Mouse (Mus musculus): ENCODE measurements around the gene Cpsf4l. TPM values are rescaled to one million over a fixed set of nuclear protein-coding genes. Genes with fewer than 3 reads are reported as not detected.

Gene Cpsf4l
- polyA plus RNA-seq, 1 experiment from 2014 or later, result 0.50 TPM

GRCm38 (mm10) chr11:113677378-113677777, 32.4 kb downstream of the Cpsf4l start:
- no peaks in the 10 kb centered on the region for H3K27me3 ChIP-seq
- peaks cover 19% of the 10 kb centered on the region for H3K4me1 ChIP-seq
- 98% methylated on average over 2 of the region's 2 CpGs for WGBS
- H3K27ac ChIP-seq (replicated peaks), result no peak overlapping the region
- H3K4me3 ChIP-seq, result no peak overlapping the region
- no peak overlapping the region for H3K9ac ChIP-seq (replicated peaks)
- H3K36me3 ChIP-seq, result peaks cover 29% of the 10 kb centered on the region
- ATAC-seq (ENCODE audit: low FRiP score, low read depth), result no peak
- H3K4me2 ChIP-seq (replicated peaks), result no peak overlapping the region
- no peaks in the 10 kb centered on the region for H3K9me3 ChIP-seq

DNA sequence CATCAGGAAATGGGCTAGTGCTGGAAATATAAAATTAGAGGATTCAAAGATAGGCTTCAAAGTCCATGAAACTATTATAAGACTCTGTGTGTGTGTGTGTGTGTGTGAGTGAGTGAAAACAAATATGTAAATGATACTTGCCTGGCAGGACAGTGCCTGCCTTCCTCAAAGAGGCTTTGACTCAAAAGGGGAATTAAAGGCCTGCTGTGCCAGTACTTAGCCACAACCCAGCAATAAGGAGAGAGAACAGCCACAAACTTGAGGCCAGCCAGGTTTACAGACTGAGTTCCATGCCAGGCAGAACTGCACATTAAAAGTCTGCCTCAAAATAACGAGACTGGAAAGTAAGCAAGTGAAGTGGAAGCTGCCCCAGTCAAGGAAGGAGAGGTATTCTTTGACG, 33.0 kb downstream of the Cpsf4l start:
- Histone ChIP-seq H3K9ac (replicated peaks) (no peak overlapping the region), H3K4me3 (no peak overlapping the region), H3K4me1 (peaks cover 14% of the 10 kb centered on the region), H3K27me3 (no peaks in the 10 kb centered on the region), H3K27ac (replicated peaks) (no peak overlapping the region), H3K36me3 (peaks cover 34% of the 10 kb centered on the region), H3K4me2 (replicated peaks) (no peak overlapping the region), H3K9me3 (no peaks in the 10 kb centered on the region)
- ATAC-seq (ENCODE audit: low FRiP score, low read depth), result no peak
- WGBS, result 71% methylated on average over 2 of the region's 2 CpGs

- H3K4me2 ChIP-seq (replicated peaks), result no peak overlapping the region
- H3K4me3 ChIP-seq, result no peak overlapping the region
- H3K27ac ChIP-seq (replicated peaks), result no peak overlapping the region
- no peaks in the 10 kb centered on the region for H3K9me3 ChIP-seq
- ATAC-seq (ENCODE audit: low FRiP score, low read depth), result no peak
- peaks cover 5% of the 10 kb centered on the region; the same call in 1 of the 2 replicates for H3K4me1 ChIP-seq
- no peak overlapping the region for H3K9ac ChIP-seq (replicated peaks)
- WGBS, result 90% methylated on average over 5 of the region's 5 CpGs
- no peaks in the 10 kb centered on the region for H3K27me3 ChIP-seq
- peaks cover 47% of the 10 kb centered on the region for H3K36me3 ChIP-seq
These were observed 35.2 kb downstream of the Cpsf4l start for GRCm38 (mm10) chr11:113674595-113674994.

- no peak overlapping the region for H3K9ac ChIP-seq (replicated peaks)
- H3K36me3 ChIP-seq, result peaks cover 55% of the 10 kb centered on the region
- no peak overlapping the region for H3K4me2 ChIP-seq (replicated peaks)
- H3K27me3 ChIP-seq, result no peaks in the 10 kb centered on the region
- ATAC-seq (ENCODE audit: low FRiP score, low read depth), result no peak
- H3K27ac ChIP-seq (replicated peaks), result no peak overlapping the region
- H3K4me3 ChIP-seq, result no peak overlapping the region
- H3K4me1 ChIP-seq, result peaks cover 5% of the 10 kb centered on the region; the same call in 1 of the 2 replicates
- 95% methylated on average over 4 of the region's 4 CpGs for WGBS
- H3K9me3 ChIP-seq, result no peaks in the 10 kb centered on the region
These were observed 36.2 kb downstream of the Cpsf4l start for GRCm38 (mm10) chr11:113673614-113674013.

- Histone ChIP-seq H3K27me3 (no peaks in the 10 kb centered on the region), H3K4me3 (no peak overlapping the region), H3K4me1 (no peaks in the 10 kb centered on the region), H3K9me3 (no peaks in the 10 kb centered on the region), H3K4me2 (replicated peaks) (no peak overlapping the region), H3K27ac (replicated peaks) (no peak overlapping the region), H3K36me3 (peaks cover 43% of the 10 kb centered on the region), H3K9ac (replicated peaks) (no peak overlapping the region)
- no peak for ATAC-seq (ENCODE audit: low FRiP score, low read depth)
- 94% methylated on average over 4 of the region's 4 CpGs for WGBS
These were observed 40.1 kb downstream of the Cpsf4l start for GRCm38 (mm10) chr11:113669711-113670110.

DNA sequence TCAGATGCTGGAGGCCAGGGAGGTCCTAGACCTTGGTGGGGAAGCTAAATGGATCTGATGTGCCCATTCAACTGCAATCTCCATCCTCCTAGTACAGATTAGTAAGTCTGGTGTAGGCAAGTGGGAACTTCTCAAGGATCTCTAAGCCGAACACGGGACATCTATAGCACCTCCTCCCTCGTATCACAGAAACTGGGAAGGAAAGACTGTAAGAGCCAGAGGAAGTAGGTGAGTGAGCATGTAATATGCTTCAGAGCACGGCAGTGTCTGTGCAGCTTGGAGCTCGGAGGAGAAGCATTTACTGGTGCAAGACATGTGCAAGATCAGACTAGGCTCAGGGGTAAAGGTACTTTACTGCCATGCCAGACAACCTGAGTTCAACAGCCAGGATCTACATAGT, 41.0 kb downstream of the Cpsf4l start:
- no peak for ATAC-seq (ENCODE audit: low FRiP score, low read depth)
- no peaks in the 10 kb centered on the region for H3K27me3 ChIP-seq
- H3K9me3 ChIP-seq, result no peaks in the 10 kb centered on the region
- H3K9ac ChIP-seq (replicated peaks), result no peak overlapping the region
- H3K4me3 ChIP-seq, result no peak overlapping the region
- WGBS, result 95% methylated on average over 5 of the region's 5 CpGs
- no peak overlapping the region for H3K27ac ChIP-seq (replicated peaks)
- H3K4me2 ChIP-seq (replicated peaks), result no peak overlapping the region
- H3K36me3 ChIP-seq, result peaks cover 48% of the 10 kb centered on the region
- no peaks in the 10 kb centered on the region for H3K4me1 ChIP-seq

DNA sequence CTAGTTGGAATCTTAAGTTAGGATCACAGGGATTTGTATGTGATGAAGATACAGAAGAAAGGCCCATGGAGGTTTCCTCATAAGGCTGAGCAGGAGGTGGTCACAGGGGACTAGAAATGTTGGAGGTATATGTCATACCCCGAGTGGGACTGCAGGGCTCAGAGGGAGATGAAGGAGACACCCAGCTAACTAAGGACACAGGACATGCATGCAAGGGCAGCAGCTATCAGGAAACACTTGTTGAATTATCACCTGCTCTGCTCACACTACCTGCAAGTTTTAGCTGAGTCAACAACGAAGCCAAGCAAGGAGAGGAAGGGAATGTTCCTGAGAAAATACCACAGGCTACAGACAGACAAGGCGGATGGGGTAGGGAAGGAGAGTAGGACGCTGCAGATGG, 42.1 kb downstream of the Cpsf4l start:
- Histone ChIP-seq H3K4me1 (no peaks in the 10 kb centered on the region), H3K27ac (replicated peaks) (no peak overlapping the region), H3K27me3 (no peaks in the 10 kb centered on the region), H3K4me2 (replicated peaks) (no peak overlapping the region), H3K36me3 (peaks cover 47% of the 10 kb centered on the region), H3K9ac (replicated peaks) (no peak overlapping the region), H3K9me3 (no peaks in the 10 kb centered on the region), H3K4me3 (no peak overlapping the region)
- WGBS, result 91% methylated on average over 4 of the region's 4 CpGs
- ATAC-seq (ENCODE audit: low FRiP score, low read depth), result no peak

DNA sequence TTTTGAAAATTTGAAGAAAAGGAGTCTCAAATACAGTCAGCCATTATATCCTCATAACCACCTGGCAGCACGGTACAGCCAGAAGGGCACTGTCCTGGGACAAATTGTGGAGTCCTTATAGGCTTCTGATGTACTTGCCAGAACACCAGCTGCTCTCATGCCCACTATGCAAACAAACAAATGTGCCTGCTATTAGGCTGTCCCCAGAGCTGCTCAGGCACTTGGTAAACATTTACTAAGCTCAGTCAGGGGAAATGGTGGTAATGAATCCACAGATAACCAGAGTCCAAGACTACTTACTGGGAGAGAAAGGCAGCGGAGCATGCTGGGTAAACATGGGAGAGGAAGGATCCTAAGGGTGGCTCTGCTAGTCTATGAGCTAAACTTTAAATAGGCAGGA, 42.7 kb downstream of the Cpsf4l start:
- ATAC-seq (ENCODE audit: low FRiP score, low read depth), result no peak
- Histone ChIP-seq H3K9ac (replicated peaks) (no peak overlapping the region), H3K27ac (replicated peaks) (no peak overlapping the region), H3K9me3 (no peaks in the 10 kb centered on the region), H3K4me2 (replicated peaks) (no peak overlapping the region), H3K4me3 (no peak overlapping the region), H3K27me3 (no peaks in the 10 kb centered on the region), H3K4me1 (no peaks in the 10 kb centered on the region), H3K36me3 (peaks cover 47% of the 10 kb centered on the region)
- WGBS, result 82% methylated on average over 2 of the region's 2 CpGs

DNA sequence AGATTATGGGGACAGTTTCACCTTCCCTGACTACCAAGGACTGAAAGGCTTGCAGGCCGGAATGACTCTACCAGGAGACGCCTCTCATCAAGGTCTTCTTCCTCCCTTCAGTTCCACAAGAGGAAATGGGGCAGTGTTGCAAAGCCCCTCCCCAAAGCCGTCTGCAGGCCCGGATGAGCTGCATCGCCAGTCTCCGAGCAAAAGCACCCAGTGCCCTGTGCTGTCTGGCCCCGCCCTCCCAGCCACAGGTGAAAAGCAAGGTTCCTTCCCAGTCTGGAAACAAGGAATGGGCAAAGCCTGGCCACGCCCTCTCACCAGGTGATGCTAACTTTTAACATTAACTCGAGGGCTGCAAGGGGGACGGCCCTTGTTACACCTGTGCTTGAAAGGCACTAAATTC, 43.2 kb downstream of the Cpsf4l start:
- Histone ChIP-seq H3K4me2 (replicated peaks) (no peak overlapping the region), H3K9ac (replicated peaks) (no peak overlapping the region), H3K36me3 (peaks cover 47% of the 10 kb centered on the region), H3K4me1 (no peaks in the 10 kb centered on the region), H3K27ac (replicated peaks) (no peak overlapping the region), H3K27me3 (no peaks in the 10 kb centered on the region), H3K4me3 (no peak overlapping the region), H3K9me3 (no peaks in the 10 kb centered on the region)
- no peak for ATAC-seq (ENCODE audit: low FRiP score, low read depth)
- WGBS, result 68% methylated on average over 10 of the region's 10 CpGs

DNA sequence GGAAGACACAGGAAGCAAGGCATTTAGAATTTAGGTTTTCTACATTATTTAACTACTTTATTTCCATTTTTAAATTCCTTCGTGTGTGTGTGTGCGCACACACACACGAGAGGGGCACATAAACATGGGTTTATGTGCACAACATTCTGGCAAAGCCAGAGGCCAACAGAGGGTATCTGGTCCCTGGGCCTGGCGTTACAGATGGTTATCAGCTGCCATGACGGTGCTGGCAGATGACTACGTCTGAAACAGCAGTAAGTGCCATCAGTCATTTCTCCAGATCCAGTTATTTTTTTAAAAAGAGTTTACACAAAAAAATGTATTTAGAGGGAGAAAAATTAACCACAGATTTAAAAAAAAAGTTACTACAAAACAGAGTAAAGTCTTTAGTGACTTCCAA, 43.6 kb downstream of the Cpsf4l start:
- Histone ChIP-seq H3K9me3 (no peaks in the 10 kb centered on the region), H3K4me3 (no peak overlapping the region), H3K27ac (replicated peaks) (no peak overlapping the region), H3K9ac (replicated peaks) (no peak overlapping the region), H3K36me3 (peaks cover 48% of the 10 kb centered on the region), H3K4me2 (replicated peaks) (no peak overlapping the region), H3K27me3 (no peaks in the 10 kb centered on the region), H3K4me1 (no peaks in the 10 kb centered on the region)
- 89% methylated on average over 6 of the region's 6 CpGs for WGBS
- no peak for ATAC-seq (ENCODE audit: low FRiP score, low read depth)

DNA sequence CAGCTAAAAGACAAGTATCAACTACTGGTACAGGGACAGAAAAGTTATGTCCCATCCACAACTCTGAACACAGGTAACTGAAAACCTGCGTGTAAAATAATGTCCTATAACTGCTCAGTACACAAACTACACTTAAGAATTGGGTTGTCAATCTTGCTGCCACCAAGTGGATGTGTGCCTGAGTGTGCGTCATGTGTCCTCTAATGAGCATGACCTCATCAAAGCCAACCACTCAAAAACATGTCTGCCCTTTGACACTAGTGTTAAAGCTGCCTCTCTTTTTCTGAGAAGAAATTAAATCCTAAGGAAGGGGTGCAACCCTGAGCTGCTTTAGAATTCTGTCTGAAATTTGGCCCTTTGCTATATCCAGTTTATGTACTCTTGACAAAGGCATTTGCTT, 45.5 kb downstream of the Cpsf4l start:
- Histone ChIP-seq H3K27ac (replicated peaks) (no peak overlapping the region), H3K9ac (replicated peaks) (no peak overlapping the region), H3K9me3 (no peaks in the 10 kb centered on the region), H3K4me3 (no peak overlapping the region), H3K36me3 (peaks cover 56% of the 10 kb centered on the region), H3K4me2 (replicated peaks) (no peak overlapping the region), H3K27me3 (no peaks in the 10 kb centered on the region), H3K4me1 (no peaks in the 10 kb centered on the region)
- 65% methylated on average over 2 of the region's 2 CpGs for WGBS
- no peak for ATAC-seq (ENCODE audit: low FRiP score, low read depth)

- no peaks in the 10 kb centered on the region for H3K9me3 ChIP-seq
- no peak overlapping the region for H3K4me2 ChIP-seq (replicated peaks)
- H3K27ac ChIP-seq (replicated peaks), result no peak overlapping the region
- H3K4me1 ChIP-seq, result no peaks in the 10 kb centered on the region
- H3K27me3 ChIP-seq, result no peaks in the 10 kb centered on the region
- peaks cover 73% of the 10 kb centered on the region for H3K36me3 ChIP-seq
- no peak overlapping the region for H3K4me3 ChIP-seq
- WGBS, result 92% methylated on average over 18 of the region's 18 CpGs
- no peak overlapping the region for H3K9ac ChIP-seq (replicated peaks)
- ATAC-seq (ENCODE audit: low FRiP score, low read depth), result no peak
These were observed 47.9 kb downstream of the Cpsf4l start for GRCm38 (mm10) chr11:113661835-113662351.

GRCm38 (mm10) chr11:113660940-113661339, 48.9 kb downstream of the Cpsf4l start:
- Histone ChIP-seq H3K9ac (replicated peaks) (no peak overlapping the region), H3K36me3 (peaks cover 83% of the 10 kb centered on the region), H3K27ac (replicated peaks) (no peak overlapping the region), H3K4me1 (no peaks in the 10 kb centered on the region), H3K9me3 (no peaks in the 10 kb centered on the region), H3K4me3 (no peak overlapping the region), H3K4me2 (replicated peaks) (no peak overlapping the region), H3K27me3 (no peaks in the 10 kb centered on the region)
- ATAC-seq (ENCODE audit: low FRiP score, low read depth), result no peak
- 93% methylated on average over 11 of the region's 11 CpGs for WGBS
